Mouse (Mus musculus): Measurements from ENCODE around the gene Mavs.

- TF ChIP-seq CTCF (IDR thresholded peaks at IDR 0.05; ENCODE audit: low read depth, low read length) (no peak), POLR2A (IDR thresholded peaks at IDR 0.05; ENCODE audit: borderline replicate concordance, low read depth, low read length) (no peak)
These were observed 29.9 kb upstream of the Mavs start for GRCm38 (mm10) chr2:131203816-131204409.
